Mouse (Mus musculus) hindbrain, embryonic 15.5 days (tissue): ENCODE results near the gene 9230112D13Rik. TPM values are rescaled to one million over a fixed set of nuclear protein-coding genes. Genes with fewer than 3 reads are reported as not detected.

Experiments
- ATAC-seq: fragments of 200-750 bp; cut with Nextera tagmentation; 2 replicates; pipeline ENCODE4 v1.8.0; 2017; ENCODE audit warnings: low read depth, moderate number of reproducible peaks, moderate TSS enrichment; ENCODE audit not compliant: low FRiP score
- H3K27ac ChIP-seq: fragments of 300-500 bp; sonication (generic); replicated peaks from 2 replicates; pipeline ENCODE4 v1.5.1; 2015; ENCODE audit warnings: mild to moderate bottlenecking, inconsistent platforms
- H3K27me3 ChIP-seq: fragments of 300-500 bp; sonication (generic); 2 replicates; pipeline ENCODE4 v1.6.1; 2015; ENCODE audit warnings: control low read depth, inconsistent platforms
- H3K36me3 ChIP-seq: fragments of 300-500 bp; sonication (generic); 2 replicates; pipeline ENCODE4 v1.6.1; 2015; ENCODE audit warnings: control low read depth, inconsistent platforms
- H3K4me1 ChIP-seq: fragments of 300-500 bp; sonication (generic); replicated peaks from 2 replicates; pipeline ENCODE4 v1.6.1; 2015; ENCODE audit warnings: control low read depth, inconsistent platforms
- H3K4me2 ChIP-seq: fragments of 300-500 bp; sonication (generic); 2 replicates; pipeline ENCODE4 v1.6.1; 2015; ENCODE audit warnings: moderate library complexity, mild to moderate bottlenecking, inconsistent platforms
- H3K4me3 ChIP-seq: fragments of 300-500 bp; sonication (generic); 2 replicates; pipeline ENCODE4 v1.5.1; 2015; ENCODE audit warnings: mild to moderate bottlenecking, inconsistent platforms
- H3K9ac ChIP-seq: fragments of 300-500 bp; sonication (generic); 2 replicates; pipeline ENCODE4 v1.6.1; 2015; ENCODE audit warnings: inconsistent platforms
- H3K9me3 ChIP-seq: fragments of 300-500 bp; sonication (generic); 2 replicates; pipeline ENCODE4 v1.6.1; 2016; ENCODE audit warnings: control low read depth, inconsistent platforms
- WGBS: fragments of 180-500 bp; shearing (Covaris S2); methylation state at CpG from one replicate; pipeline ENCODE4 v1.1.7; 2015; 5-methylcytosine and 5-hydroxymethylcytosine counted together
- polyA plus RNA-seq: library from polyadenylated mRNA; unstranded; fragments of >200 nt; fragmentation: Nextera tagmentation; extraction: Ambion mirVana; gene quantifications from 2 replicates; pipeline ENCODE4 v1.2.1, GENCODE M21; 2015

9230112D13Rik gene
- not detected in 2 replicates for polyA plus RNA-seq

- no peak within 1 kb of the TSS for H3K4me3 ChIP-seq
- H3K4me1 ChIP-seq: no peaks in the 10 kb centered on the region
- H3K27me3 ChIP-seq: no peaks in the 10 kb centered on the region
- H3K4me2 ChIP-seq: no peak within 1 kb of the TSS
- WGBS: 91% methylated on average over 8 of the region's 8 CpGs
- H3K27ac ChIP-seq: no peak within 1 kb of the TSS
- no peak for ATAC-seq
- H3K9me3 ChIP-seq: no peaks in the 10 kb centered on the region
- H3K36me3 ChIP-seq: no peaks in the 10 kb centered on the region
- H3K9ac ChIP-seq: no peak within 1 kb of the TSS
Measured at GRCm38 (mm10) chr14:34522701-34523100, at the start of gene 9230112D13Rik. TSS of gene 9230112D13Rik (minus strand) at chr14:34522801.

GRCm38 (mm10) chr14:34571610-34572387 lies 49.2 kb upstream of the 9230112D13Rik start:
- H3K27me3 ChIP-seq: no peaks in the 10 kb centered on the region
- no peak overlapping the region for H3K27ac ChIP-seq
- 86% methylated on average over 17 of the region's 17 CpGs for WGBS
- H3K9ac ChIP-seq: no peak overlapping the region
- H3K36me3 ChIP-seq: no peaks in the 10 kb centered on the region
- H3K4me1 ChIP-seq: no peaks in the 10 kb centered on the region; the same call in 1 of the 2 replicates
- no peak for ATAC-seq
- H3K9me3 ChIP-seq: no peaks in the 10 kb centered on the region
- no peak overlapping the region for H3K4me2 ChIP-seq
- no peak overlapping the region for H3K4me3 ChIP-seq

DNA sequence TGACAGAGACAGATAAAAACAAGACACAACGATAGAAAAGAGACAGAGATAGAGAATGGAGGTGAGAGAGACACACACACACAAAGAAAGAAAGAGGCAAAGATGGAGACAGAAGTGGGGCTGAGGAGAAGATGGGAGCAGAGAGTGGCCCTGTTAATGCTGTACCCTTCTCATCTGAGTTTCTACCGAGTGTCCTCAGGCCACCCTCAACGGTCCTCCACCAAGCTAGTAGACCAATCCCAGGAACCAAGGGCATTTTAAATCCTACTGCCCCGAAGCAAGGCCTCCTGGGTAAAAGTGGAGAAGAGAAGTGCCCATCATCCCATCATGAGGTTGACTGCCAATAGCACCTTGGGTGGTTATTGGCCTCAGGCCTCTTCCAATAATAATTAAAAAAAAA lies 48.3 kb upstream of the 9230112D13Rik start:
- Histone ChIP-seq H3K4me3 (no peak overlapping the region), H3K36me3 (no peaks in the 10 kb centered on the region), H3K9ac (no peak overlapping the region), H3K27ac (no peak overlapping the region), H3K4me2 (no peak overlapping the region), H3K4me1 (no peaks in the 10 kb centered on the region; the same call in 1 of the 2 replicates), H3K27me3 (no peaks in the 10 kb centered on the region), H3K9me3 (no peaks in the 10 kb centered on the region)
- WGBS: 86% methylated on average over 4 of the region's 4 CpGs
- ATAC-seq: no peak

- no peak overlapping the region for H3K27ac ChIP-seq
- no peaks in the 10 kb centered on the region for H3K9me3 ChIP-seq
- WGBS: 1% methylated on average over 6 of the region's 6 CpGs
- H3K27me3 ChIP-seq: no peaks in the 10 kb centered on the region
- H3K9ac ChIP-seq: no peak overlapping the region
- ATAC-seq: peak; percentile 68; the same call in 1 of the 2 replicates
- H3K4me1 ChIP-seq: no peaks in the 10 kb centered on the region; the same call in 1 of the 2 replicates
- peak overlapping the region; percentile 62 for H3K4me2 ChIP-seq
- peak overlapping the region; percentile 37 for H3K4me3 ChIP-seq
- H3K36me3 ChIP-seq: no peaks in the 10 kb centered on the region
Measured at GRCm38 (mm10) chr14:34570294-34570693, 47.7 kb upstream of the 9230112D13Rik start.

DNA sequence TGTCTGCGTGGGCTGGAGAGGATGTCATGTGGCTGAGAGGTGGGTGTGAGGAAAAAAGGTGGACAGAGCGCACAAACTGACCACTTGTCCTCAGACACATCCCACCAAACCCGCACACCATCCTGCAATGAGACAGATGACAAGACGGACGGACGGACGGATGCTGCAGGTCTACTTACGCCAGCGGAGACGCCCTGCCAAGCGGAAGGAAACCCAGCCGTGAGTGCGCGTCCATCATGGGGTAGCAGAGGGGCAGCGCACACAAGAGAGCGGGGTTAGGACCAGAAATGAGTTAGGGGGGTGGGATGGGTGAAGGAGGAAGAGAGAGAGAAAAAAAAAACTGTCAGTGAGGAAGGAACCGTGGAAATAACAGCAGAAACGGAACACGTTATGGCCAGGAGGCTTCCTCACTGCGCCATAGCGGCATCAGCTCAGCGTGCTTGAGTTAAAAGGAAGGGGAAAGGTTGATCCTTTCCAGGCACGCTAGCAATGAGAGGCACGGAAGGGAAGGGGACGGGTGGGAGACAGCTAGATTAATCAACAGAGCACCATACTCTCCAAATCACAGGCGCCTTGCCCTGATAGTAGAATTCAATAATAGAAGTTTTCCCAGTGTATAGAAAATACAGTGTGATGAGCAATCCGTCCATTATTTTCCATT lies 47.1 kb upstream of the 9230112D13Rik start:
- WGBS: 34% methylated on average over 27 of the region's 27 CpGs
- no peaks in the 10 kb centered on the region; the same call in 1 of the 2 replicates for H3K4me1 ChIP-seq
- H3K27me3 ChIP-seq: no peaks in the 10 kb centered on the region
- no peaks in the 10 kb centered on the region for H3K36me3 ChIP-seq
- peak overlapping the region; percentile 35 for H3K9ac ChIP-seq
- H3K9me3 ChIP-seq: no peaks in the 10 kb centered on the region
- H3K4me2 ChIP-seq: peak overlapping the region; percentile 62
- ATAC-seq: peak; percentile 10; the same call in 1 of the 2 replicates
- H3K27ac ChIP-seq: no peak overlapping the region
- peak overlapping the region; percentile 37 for H3K4me3 ChIP-seq

GRCm38 (mm10) chr14:34568626-34569025 lies 46.0 kb upstream of the 9230112D13Rik start:
- Histone ChIP-seq H3K27ac (no peak overlapping the region), H3K4me1 (no peaks in the 10 kb centered on the region; the same call in 1 of the 2 replicates), H3K9me3 (no peaks in the 10 kb centered on the region), H3K36me3 (no peaks in the 10 kb centered on the region), H3K4me3 (no peak overlapping the region), H3K27me3 (no peaks in the 10 kb centered on the region), H3K9ac (no peak overlapping the region), H3K4me2 (no peak overlapping the region)
- WGBS: 93% methylated on average over 4 of the region's 4 CpGs
- ATAC-seq: no peak

DNA sequence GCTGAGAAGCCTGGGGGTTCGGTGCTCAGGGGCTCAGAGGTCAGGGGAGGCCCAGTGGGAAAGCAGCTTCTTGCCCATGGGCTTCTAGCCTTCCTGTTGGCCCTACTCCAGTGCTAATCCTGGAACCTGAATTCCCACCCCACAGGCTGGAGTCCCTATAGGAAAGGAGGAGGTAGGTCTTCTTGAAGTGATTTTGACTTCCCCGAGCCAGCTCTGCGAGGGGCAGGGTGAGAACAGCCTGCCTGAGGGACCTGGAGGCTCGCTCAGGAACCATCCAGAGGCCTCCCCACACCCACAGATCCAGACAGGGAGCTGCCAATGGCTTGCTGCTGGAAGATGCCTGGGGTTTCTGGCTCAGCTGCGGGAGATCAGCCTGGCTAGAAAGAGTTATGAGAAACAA lies 45.1 kb upstream of the 9230112D13Rik start:
- H3K27me3 ChIP-seq: no peaks in the 10 kb centered on the region
- H3K36me3 ChIP-seq: no peaks in the 10 kb centered on the region
- H3K4me3 ChIP-seq: no peak overlapping the region
- H3K4me2 ChIP-seq: no peak overlapping the region
- ATAC-seq: no peak
- WGBS: 61% methylated on average over 5 of the region's 5 CpGs
- no peaks in the 10 kb centered on the region for H3K9me3 ChIP-seq
- H3K27ac ChIP-seq: no peak overlapping the region
- no peak overlapping the region for H3K9ac ChIP-seq
- no peaks in the 10 kb centered on the region; the same call in 1 of the 2 replicates for H3K4me1 ChIP-seq

- Histone ChIP-seq H3K27me3 (no peaks in the 10 kb centered on the region), H3K9ac (no peak overlapping the region), H3K36me3 (no peaks in the 10 kb centered on the region), H3K4me2 (no peak overlapping the region), H3K27ac (no peak overlapping the region), H3K9me3 (no peaks in the 10 kb centered on the region), H3K4me1 (no peaks in the 10 kb centered on the region; the same call in 1 of the 2 replicates), H3K4me3 (no peak overlapping the region)
- 96% methylated on average over 7 of the region's 7 CpGs for WGBS
- ATAC-seq: no peak
Measured at GRCm38 (mm10) chr14:34566530-34566929, 43.9 kb upstream of the 9230112D13Rik start.

DNA sequence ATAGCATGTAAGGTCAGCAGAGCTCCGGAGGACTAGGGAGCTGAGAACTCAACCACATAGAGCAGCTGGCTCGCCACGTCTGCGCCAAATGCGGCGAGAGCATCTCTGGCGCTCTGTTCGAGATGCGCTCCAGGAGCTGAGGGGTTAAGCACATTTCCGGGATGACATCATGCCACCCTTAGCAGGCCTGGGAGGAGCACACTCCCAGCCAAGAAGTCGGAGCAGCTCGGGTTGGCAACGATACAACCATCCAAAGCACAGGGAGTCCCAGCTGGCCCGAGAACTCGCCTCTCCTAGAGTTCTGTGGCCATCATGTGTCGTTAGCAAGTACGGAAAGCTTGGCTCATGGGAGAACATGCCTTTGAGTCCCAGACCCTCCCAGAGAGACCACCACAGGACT lies 43.1 kb upstream of the 9230112D13Rik start:
- Histone ChIP-seq H3K27me3 (no peaks in the 10 kb centered on the region), H3K9ac (no peak overlapping the region), H3K27ac (no peak overlapping the region), H3K4me1 (no peaks in the 10 kb centered on the region; the same call in 1 of the 2 replicates), H3K4me2 (no peak overlapping the region), H3K9me3 (no peaks in the 10 kb centered on the region), H3K4me3 (no peak overlapping the region), H3K36me3 (no peaks in the 10 kb centered on the region)
- no peak for ATAC-seq
- 73% methylated on average over 17 of the region's 17 CpGs for WGBS

DNA sequence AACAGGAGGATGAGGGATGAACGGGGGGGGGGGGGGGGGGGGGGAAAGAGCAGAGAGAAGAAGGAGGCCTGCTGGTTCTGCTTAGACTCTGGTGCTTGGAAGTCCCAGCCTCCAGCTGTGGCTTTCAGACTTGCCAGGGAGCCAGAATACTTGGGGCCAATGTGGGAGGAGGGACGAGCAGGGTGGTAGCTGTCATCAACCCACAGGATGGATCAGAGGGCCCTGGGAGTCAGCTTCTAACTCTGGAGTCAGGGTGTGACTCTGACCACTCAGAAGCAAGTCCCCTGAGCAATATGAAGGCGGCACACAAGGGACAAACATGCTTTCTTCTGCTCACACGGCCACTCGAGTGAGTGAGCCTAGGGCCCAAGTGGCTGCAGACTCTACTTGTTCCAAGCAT lies 42.0 kb upstream of the 9230112D13Rik start:
- H3K27me3 ChIP-seq: no peaks in the 10 kb centered on the region
- 65% methylated on average over 5 of the region's 5 CpGs for WGBS

DNA sequence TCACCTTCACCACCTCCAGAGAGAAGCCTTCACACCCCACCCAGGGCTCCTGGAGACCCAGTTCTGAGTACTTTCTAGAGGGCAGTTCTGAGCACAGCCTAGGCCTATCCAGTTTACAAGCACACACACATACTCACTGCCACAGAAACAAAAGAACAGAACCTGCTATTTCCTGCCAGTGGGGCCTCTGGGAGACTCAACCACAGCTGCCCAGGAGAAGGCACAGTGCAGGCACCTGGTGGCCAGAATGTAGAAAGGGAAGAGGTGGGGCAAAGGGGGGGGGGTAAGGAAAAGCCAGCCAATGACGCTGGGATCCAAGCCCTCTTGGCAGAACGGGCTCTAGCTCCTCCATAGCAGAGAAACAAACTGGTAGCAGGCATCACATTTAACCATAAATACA lies 39.8 kb upstream of the 9230112D13Rik start:
- Histone ChIP-seq H3K4me1 (no peaks in the 10 kb centered on the region), H3K9me3 (no peaks in the 10 kb centered on the region), H3K4me2 (no peak overlapping the region), H3K9ac (no peak overlapping the region), H3K27me3 (no peaks in the 10 kb centered on the region), H3K4me3 (no peak overlapping the region), H3K27ac (no peak overlapping the region), H3K36me3 (no peaks in the 10 kb centered on the region)
- WGBS: 26% methylated on average over 2 of the region's 2 CpGs
- ATAC-seq: no peak

More for the DNA sequence above, 42.0 kb upstream of the 9230112D13Rik start:
- Histone ChIP-seq H3K4me3 (no peak overlapping the region), H3K27ac (no peak overlapping the region), H3K36me3 (no peaks in the 10 kb centered on the region), H3K9ac (no peak overlapping the region), H3K9me3 (no peaks in the 10 kb centered on the region), H3K4me1 (no peaks in the 10 kb centered on the region; the same call in 1 of the 2 replicates), H3K4me2 (no peak overlapping the region)
- ATAC-seq: no peak

DNA sequence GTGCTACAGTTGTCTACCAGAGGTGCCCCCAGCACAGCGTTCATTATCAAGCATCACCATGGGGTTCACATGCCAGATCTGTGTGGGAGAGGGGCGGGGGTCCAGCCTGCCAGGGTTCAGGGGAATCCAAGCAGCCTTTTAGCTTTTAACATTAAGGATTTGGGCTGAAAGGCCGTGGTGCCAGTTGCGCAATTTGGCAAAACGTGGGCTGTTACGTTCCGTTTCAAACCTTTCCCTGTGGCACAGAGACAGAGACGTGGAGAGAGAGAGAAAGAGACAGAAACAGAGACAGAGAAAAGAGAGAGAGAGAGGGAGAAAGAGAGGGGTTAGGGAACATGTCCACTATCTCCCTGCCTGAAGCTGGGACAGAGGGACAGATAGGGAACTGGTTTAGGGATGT lies 39.0 kb upstream of the 9230112D13Rik start:
- no peak overlapping the region for H3K9ac ChIP-seq
- no peaks in the 10 kb centered on the region for H3K27me3 ChIP-seq
- 92% methylated on average over 8 of the region's 8 CpGs for WGBS
- H3K4me3 ChIP-seq: no peak overlapping the region
- H3K4me2 ChIP-seq: no peak overlapping the region
- H3K36me3 ChIP-seq: no peaks in the 10 kb centered on the region
- no peaks in the 10 kb centered on the region for H3K9me3 ChIP-seq
- no peaks in the 10 kb centered on the region for H3K4me1 ChIP-seq
- ATAC-seq: no peak
- no peak overlapping the region for H3K27ac ChIP-seq
